Mouse (Mus musculus) left cerebral cortex, postnatal 36 days (tissue): ENCODE results near the gene Btf3l4. TPM values are rescaled to one million over a fixed set of nuclear protein-coding genes. Genes with fewer than 3 reads are reported as not detected.

ENCODE experiments used
- DNase-seq, 2 experiments: peaks; one replicate each; pipeline ENCODE4 v3.0.0; 2021 to 2022; ENCODE audit warnings: low spot score in 2 of 2, mixed read lengths in 1 of 2
- intact Hi-C: fragments of 180-260 bp; cut with DNase I; formaldehyde crosslinking; loops from one replicate; pipeline ENCODE4 v1.15.1; 2025
- total RNA-seq, 2 experiments: library from RNA; stranded (reverse); gene quantifications; 2 replicates each; pipeline ENCODE4 v1.2.3; 2021

The Btf3l4 gene
- total RNA-seq: 10 to 100 TPM; 87.3 to 92.0 TPM

- intact Hi-C loops: loop anchor here (2.0 kb wide), 1 partner anchor 52 kb away; the partner anchor contains the start of gene Zfyve9
Observed at GRCm38 (mm10) chr4:108832916-108833827, at the start of gene Btf3l4. Btf3l4 (minus strand) TSS chr4:108833614.

GRCm38 (mm10) chr4:108878963-108879822, 45.8 kb upstream of the Btf3l4 start, which contains the start of gene Rab3b:
Rab3b (plus strand) TSS chr4:108879063.
- intact Hi-C loops: no loop called here

More at GRCm38 (mm10) chr4:108832916-108833827, at the start of gene Btf3l4:
- peak; percentile 87 to 90 for DNase-seq

GRCm38 (mm10) chr4:108877901-108878300, 44.5 kb upstream of the Btf3l4 start:
- intact Hi-C loops: no loop called here

More at GRCm38 (mm10) chr4:108878963-108879822, 45.8 kb upstream of the Btf3l4 start, which contains the start of gene Rab3b:
- DNase-seq: peak; percentile 36 to 49

GRCm38 (mm10) chr4:108873746-108874145, 40.3 kb upstream of the Btf3l4 start:
- intact Hi-C loops: loop anchor here (5.0 kb wide), 1 partner anchor 294 kb away; no protein-coding TSS in a partner anchor
- no peak for DNase-seq

More at GRCm38 (mm10) chr4:108877901-108878300, 44.5 kb upstream of the Btf3l4 start:
- no peak for DNase-seq

- intact Hi-C loops: loop anchor here (1.0 to 5.0 kb wide), 2 partner anchors 106 to 297 kb away; no protein-coding TSS in a partner anchor
- peak; percentile 78 to 86 for DNase-seq
Observed at GRCm38 (mm10) chr4:108869730-108870374, 36.4 kb upstream of the Btf3l4 start.

GRCm38 (mm10) chr4:108866806-108867205, 33.4 kb upstream of the Btf3l4 start:
- DNase-seq: no peak
- intact Hi-C loops: no loop called here

- intact Hi-C loops: no loop called here
- peak in 1 of 2 experiments; percentile 23 for DNase-seq
Observed at GRCm38 (mm10) chr4:108848505-108848848, 15.1 kb upstream of the Btf3l4 start, which contains the start of gene A730015C16Rik. A730015C16Rik (minus strand) TSS chr4:108848619.

GRCm38 (mm10) chr4:108847715-108848504, 14.5 kb upstream of the Btf3l4 start, which contains the start of gene Kti12:
Kti12 (plus strand) TSS chr4:108847785.
- DNase-seq: peak; percentile 86 to 88

GRCm38 (mm10) chr4:108845824-108846569, 12.6 kb upstream of the Btf3l4 start:
- no peak for DNase-seq
- intact Hi-C loops: no loop called here

More at GRCm38 (mm10) chr4:108847715-108848504, 14.5 kb upstream of the Btf3l4 start, which contains the start of gene Kti12:
- intact Hi-C loops: no loop called here

GRCm38 (mm10) chr4:108843336-108843735, 9.9 kb upstream of the Btf3l4 start:
- no peak for DNase-seq
- intact Hi-C loops: no loop called here

- intact Hi-C loops: no loop called here
- DNase-seq: no peak
Observed at GRCm38 (mm10) chr4:108841920-108842578, 8.6 kb upstream of the Btf3l4 start.

- DNase-seq: peak; percentile 12 to 29
- intact Hi-C loops: no loop called here
Observed at GRCm38 (mm10) chr4:108838031-108838430, 4.6 kb upstream of the Btf3l4 start.

GRCm38 (mm10) chr4:108835496-108835895, 2.1 kb upstream of the Btf3l4 start:
- intact Hi-C loops: no loop called here
- no peak for DNase-seq

- intact Hi-C loops: no loop called here
- DNase-seq: peak in 1 of 2 experiments; percentile 10
Observed at GRCm38 (mm10) chr4:108834971-108835311, 1.5 kb upstream of the Btf3l4 start.

GRCm38 (mm10) chr4:108834115-108834970, 929 bp upstream of the Btf3l4 start, which contains the start of gene Txndc12:
Txndc12 (plus strand) TSS chr4:108834601.
- intact Hi-C loops: no loop called here
- peak; percentile 81 to 83 for DNase-seq

GRCm38 (mm10) chr4:108833828-108834114, 357 bp upstream of the Btf3l4 start:
- no peak for DNase-seq
- intact Hi-C loops: loop anchor here (2.0 kb wide), 1 partner anchor 53 kb away; the partner anchor contains the start of gene Zfyve9
